Comparison of ENCODE assay signal across 9 mouse cellular contexts in the genomic region with DNA sequence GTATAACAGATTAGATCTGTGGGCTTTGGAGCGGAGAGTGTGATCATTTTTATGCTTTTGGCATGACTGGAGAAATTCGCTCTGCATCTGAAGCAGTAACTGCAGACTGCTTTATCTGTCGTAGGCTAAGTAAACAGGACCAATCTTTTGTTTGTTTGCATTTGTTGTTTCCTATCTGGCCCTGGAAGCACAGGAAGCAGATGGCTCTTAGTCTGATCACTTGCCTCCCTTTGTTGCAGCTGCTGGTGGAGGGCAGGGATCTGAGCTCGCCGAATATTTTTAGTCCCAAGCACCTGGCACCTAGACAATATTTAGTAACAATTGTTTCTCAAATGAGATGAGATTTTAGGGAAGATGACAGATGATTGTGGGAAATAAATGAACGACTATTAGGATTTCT.
DNase-seq lines count a peak whose midpoint lies in the region; ATAC-seq and TF ChIP-seq lines count a peak whose summit lies in the region.
"Had no signal": no experiment of that assay in that cellular context is flagged by ENCODE, and none has a peak within 500 bp of the region (broad histone marks: within the 10 kb centered on the region; RNA-seq: fewer than 3 reads in every experiment).

No protein-coding gene starts in this region.

- no peak for TF ChIP-seq CTCF in gastrocnemius, adult 2 months (IDR thresholded peaks at IDR 0.05)

- 27% methylated on average over 6 of the region's 6 CpGs for WGBS in hindbrain, embryonic 14.5 days
- 28% methylated on average over 6 of the region's 6 CpGs for WGBS in neural tube, embryonic 15.5 days

- no peaks in the 10 kb centered on the region for H3K27me3 ChIP-seq in hindbrain, embryonic 14.5 days (ENCODE audit: control insufficient read depth, insufficient read depth, low read length)
- H3K27me3 ChIP-seq in neural tube, embryonic 15.5 days (replicated peaks): no peaks in the 10 kb centered on the region

- no peaks in the 10 kb centered on the region for H3K9me3 ChIP-seq in hindbrain, embryonic 14.5 days (ENCODE audit: control insufficient read depth, low read length)
- no peaks in the 10 kb centered on the region for H3K9me3 ChIP-seq in neural tube, embryonic 15.5 days (replicated peaks)

- no peak overlapping the region for H3K9ac ChIP-seq in hindbrain, embryonic 14.5 days
- H3K9ac ChIP-seq in neural tube, embryonic 15.5 days (replicated peaks): no peak overlapping the region

- DNase-seq in gastrocnemius, adult 2 months: no peak
- no peak for DNase-seq in gastrocnemius, postnatal 25 days
- peak; percentile 29 for DNase-seq in thymus, postnatal 14 days
- no peak for DNase-seq in thymus, postnatal 25 days
- no peak for DNase-seq in hindbrain, embryonic 14.5 days (ENCODE audit: low spot score)
- DNase-seq in left cerebral cortex, adult 11 months (ENCODE audit: low spot score): no peak
- DNase-seq: layer of hippocampus, postnatal 36 days had no signal

- H3K4me2 ChIP-seq in hindbrain, embryonic 14.5 days (replicated peaks): 0 out of 2 replicates have a peak overlapping the region, but pooled peaks have one; percentile 4
- 0 out of 2 replicates have a peak overlapping the region, but pooled peaks have one; percentile 1 for H3K4me2 ChIP-seq in neural tube, embryonic 15.5 days

- ATAC-seq in hindbrain, embryonic 14.5 days (ENCODE audit: low FRiP score): no peak
- no peak for ATAC-seq in neural tube, embryonic 15.5 days (ENCODE audit: low FRiP score)
- no peak for ATAC-seq in inflammation-experienced regulatory T-cells, adult 6 months

- intact Hi-C loops in gastrocnemius, adult 2 months (cut with DNase I): no loop called here

- H3K36me3 ChIP-seq in hindbrain, embryonic 14.5 days (replicated peaks; ENCODE audit: control insufficient read depth, insufficient read depth): peaks cover 5% of the 10 kb centered on the region
- 0 out of 2 replicates have a peak, but pooled peaks cover 3% of the 10 kb centered on the region for H3K36me3 ChIP-seq in neural tube, embryonic 15.5 days

- no peak overlapping the region for H3K4me3 ChIP-seq in gastrocnemius, adult 2 months
- H3K4me3 ChIP-seq in hindbrain, embryonic 14.5 days (replicated peaks; ENCODE audit: low read length): no peak overlapping the region
- H3K4me3 ChIP-seq in neural tube, embryonic 15.5 days (replicated peaks): no peak overlapping the region

- H3K4me1 ChIP-seq in hindbrain, embryonic 14.5 days (replicated peaks; ENCODE audit: control insufficient read depth, insufficient read depth, low read length): peaks cover 56% of the 10 kb centered on the region
- H3K4me1 ChIP-seq in neural tube, embryonic 15.5 days: peaks cover 52% of the 10 kb centered on the region

- peak overlapping the region; percentile 31; the same call in 1 of the 2 replicates for H3K27ac ChIP-seq in gastrocnemius, adult 2 months
- H3K27ac ChIP-seq in hindbrain, embryonic 14.5 days: peak overlapping the region; percentile 68
- H3K27ac ChIP-seq in neural tube, embryonic 15.5 days (replicated peaks): peak overlapping the region; percentile 68
